Mouse (Mus musculus) c-Kit-negative CD71-positive TER-119-positive erythroid progenitor cells, embryonic 14.5 days (primary cell): ENCODE measurements around the gene Cdk12.

Experiments
- DNase-seq: peaks from one replicate; pipeline ENCODE4 v3.0.0-alpha.2; 2013; ENCODE audit warnings: low read depth, low spot score

The Cdk12 gene

GRCm38 (mm10) chr11:98260706-98261479 lies 58.0 kb downstream of the Cdk12 start:
- no peak for DNase-seq

GRCm38 (mm10) chr11:98265039-98265438 lies 62.2 kb downstream of the Cdk12 start:
- DNase-seq, result peak; percentile 54

GRCm38 (mm10) chr11:98265891-98266290 lies 63.0 kb downstream of the Cdk12 start:
- DNase-seq, result no peak

- DNase-seq, result no peak
Observed at GRCm38 (mm10) chr11:98266699-98267402, 64.0 kb downstream of the Cdk12 start.

- no peak for DNase-seq
Observed at GRCm38 (mm10) chr11:98270066-98270465, 67.2 kb downstream of the Cdk12 start.

GRCm38 (mm10) chr11:98270466-98270865 lies 67.6 kb downstream of the Cdk12 start:
- DNase-seq, result no peak

GRCm38 (mm10) chr11:98283740-98284139 lies 80.9 kb downstream of the Cdk12 start:
- no peak for DNase-seq

- no peak for DNase-seq
Observed at GRCm38 (mm10) chr11:98284230-98284629, 81.4 kb downstream of the Cdk12 start.

GRCm38 (mm10) chr11:98285368-98285767 lies 82.5 kb downstream of the Cdk12 start:
- DNase-seq, result no peak

GRCm38 (mm10) chr11:98287531-98287930 lies 84.7 kb downstream of the Cdk12 start:
- DNase-seq, result no peak

GRCm38 (mm10) chr11:98287961-98288360 lies 85.1 kb downstream of the Cdk12 start:
- no peak for DNase-seq

GRCm38 (mm10) chr11:98289873-98290272 lies 87.0 kb downstream of the Cdk12 start:
- no peak for DNase-seq

- DNase-seq, result no peak
Observed at GRCm38 (mm10) chr11:98290906-98291305, 88.0 kb downstream of the Cdk12 start.

- no peak for DNase-seq
Observed at GRCm38 (mm10) chr11:98293070-98293469, 90.2 kb downstream of the Cdk12 start.

GRCm38 (mm10) chr11:98294188-98295012 lies 91.5 kb downstream of the Cdk12 start:
- no peak for DNase-seq

- no peak for DNase-seq
Observed at GRCm38 (mm10) chr11:98295013-98295585, 92.2 kb downstream of the Cdk12 start.

GRCm38 (mm10) chr11:98296277-98296676 lies 93.4 kb downstream of the Cdk12 start:
- no peak for DNase-seq

GRCm38 (mm10) chr11:98296916-98297315 lies 94.1 kb downstream of the Cdk12 start:
- no peak for DNase-seq

GRCm38 (mm10) chr11:98297778-98298177 lies 94.9 kb downstream of the Cdk12 start:
- no peak for DNase-seq

- DNase-seq, result no peak
Observed at GRCm38 (mm10) chr11:98298484-98299205, 95.8 kb downstream of the Cdk12 start.

GRCm38 (mm10) chr11:98313790-98314323 lies 111.0 kb downstream of the Cdk12 start:
- no peak for DNase-seq
